Mouse (Mus musculus) embryo, embryonic 11 days (tissue): ENCODE results near the gene Bcl3.

Experiments used
- DNase-seq: peaks from one replicate; pipeline ENCODE4 v3.0.0-alpha.2; 2015

The Bcl3 gene

DNA sequence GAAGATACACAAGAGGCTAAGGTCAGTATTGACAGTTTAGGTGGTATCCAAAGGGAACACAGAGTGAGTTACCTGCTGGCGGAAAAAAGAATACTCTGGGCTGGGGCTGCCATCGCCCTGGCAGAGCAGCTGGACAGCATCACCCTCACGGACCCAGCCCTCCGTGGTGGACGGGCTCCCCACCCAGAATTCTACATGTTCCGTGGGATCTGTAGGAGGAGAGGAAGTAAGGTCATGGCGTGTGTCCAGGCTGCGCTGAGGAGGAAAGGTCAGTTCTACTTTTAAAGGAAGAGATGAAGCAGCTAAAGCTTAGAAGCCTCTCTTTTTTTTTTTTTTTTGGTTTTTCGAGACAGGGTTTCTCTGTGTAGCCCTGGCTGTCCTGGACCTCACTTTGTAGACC lies 58.0 kb downstream of the Bcl3 start:
- no peak for DNase-seq

DNA sequence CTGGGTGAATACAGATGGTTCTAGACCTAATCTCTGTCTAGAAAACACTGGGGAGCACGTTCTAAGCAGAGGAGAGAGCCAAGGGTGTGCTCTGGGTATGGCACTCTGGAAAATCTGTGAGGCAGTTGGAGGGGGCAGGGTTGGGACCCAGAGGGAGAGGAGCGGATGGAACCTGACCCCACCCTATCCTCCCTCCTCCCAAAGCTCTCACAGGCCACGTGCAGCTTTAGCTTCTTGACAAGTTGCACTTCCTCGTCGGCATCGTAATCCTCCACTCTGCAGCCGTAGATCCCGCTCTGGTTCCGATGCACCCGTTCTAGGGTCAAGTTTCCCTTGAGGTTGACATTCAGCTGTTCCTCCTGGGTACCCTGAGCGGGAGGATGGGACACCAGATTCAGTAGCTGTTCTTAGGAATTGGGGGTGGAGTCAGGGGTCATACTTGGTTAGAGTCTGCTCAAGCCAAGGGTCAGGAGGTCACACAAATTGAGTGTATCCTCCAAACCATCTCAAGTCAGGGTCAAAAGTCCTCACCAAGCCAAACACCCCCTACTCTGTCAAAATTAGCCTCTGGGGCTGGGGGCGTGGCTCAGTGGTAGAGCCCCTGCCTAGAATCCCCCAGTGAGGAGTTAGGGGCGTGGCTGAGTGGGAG lies 58.6 kb downstream of the Bcl3 start:
- DNase-seq = no peak

DNA sequence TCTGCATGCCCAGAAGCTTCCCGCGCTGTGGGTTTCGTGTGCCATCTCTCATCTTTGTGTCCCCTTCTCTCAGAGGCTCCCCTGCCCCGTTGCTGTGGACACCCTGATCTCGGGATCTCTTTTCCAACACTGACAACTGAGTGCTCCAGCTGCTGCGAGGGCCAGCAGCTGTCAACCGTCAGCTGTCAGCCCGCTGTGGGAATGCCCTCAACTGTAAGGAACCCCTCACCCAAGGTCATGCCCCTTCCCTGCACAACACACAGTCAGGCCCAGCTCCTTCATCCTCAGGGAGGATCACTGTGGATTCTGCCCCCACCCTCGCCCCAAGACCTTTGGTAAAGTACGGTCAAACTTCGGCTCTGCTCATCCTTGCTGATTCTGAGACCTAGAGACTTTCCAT lies 60.3 kb downstream of the Bcl3 start:
- no peak for DNase-seq

DNA sequence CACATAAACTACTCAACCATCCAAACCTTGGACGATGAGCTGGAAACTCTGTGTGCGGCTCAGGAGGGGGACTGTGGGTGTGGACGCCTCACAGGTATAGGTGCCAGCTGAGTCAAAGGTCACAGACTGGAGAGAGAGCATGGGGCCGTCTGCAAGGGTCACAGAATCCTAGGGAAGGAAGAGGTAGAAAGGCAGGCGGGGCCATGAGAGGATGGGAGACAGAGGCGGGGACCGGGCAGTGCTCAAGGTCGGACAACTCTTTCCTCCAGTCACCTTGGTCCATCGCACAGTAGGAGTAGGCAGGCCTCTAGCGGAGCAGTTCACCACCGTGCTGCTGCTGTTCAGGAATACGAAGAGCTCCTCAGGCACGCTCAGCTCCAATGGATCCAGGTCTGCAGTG lies 62.5 kb downstream of the Bcl3 start:
- DNase-seq = no peak

DNA sequence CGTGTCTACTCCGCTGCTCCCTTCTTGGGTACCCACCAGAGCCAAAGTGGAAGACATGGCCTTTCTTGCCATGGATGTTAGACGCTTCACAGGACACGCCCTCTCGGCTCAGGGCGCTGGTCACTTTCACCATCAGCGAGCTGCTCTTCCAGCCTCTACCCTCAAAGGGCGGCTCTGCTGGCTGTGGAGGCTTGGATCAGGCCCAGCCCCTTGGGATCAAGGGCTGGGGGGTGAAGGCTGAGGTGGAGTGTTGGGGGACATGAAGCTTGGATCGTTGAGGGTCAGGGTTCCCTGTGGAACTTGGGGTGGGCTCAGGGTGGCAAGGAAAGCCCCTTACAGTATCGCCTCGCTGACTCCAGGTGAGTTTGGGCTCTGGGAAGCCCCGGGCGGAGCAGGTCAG lies 63.9 kb downstream of the Bcl3 start:
- no peak for DNase-seq
